In genomic region chr17:4387616-4388015, GRCm38 (mm10) we compare ENCODE assay signal across 25 mouse cellular contexts.
"Had no signal": no experiment of that assay in that cellular context is flagged by ENCODE, and none has a peak within 500 bp of the region (broad histone marks: within the 10 kb centered on the region; RNA-seq: fewer than 3 reads in every experiment).

No protein-coding gene starts in this region.

- H3K9ac ChIP-seq: heart, embryonic 13.5 days; heart, embryonic 15.5 days; hindbrain, embryonic 13.5 days; hindbrain, embryonic 15.5 days; limb, embryonic 13.5 days; limb, embryonic 15.5 days; liver, embryonic 12.5 days; liver, embryonic 14.5 days had no signal

- H3K4me1 ChIP-seq: heart, embryonic 13.5 days; heart, embryonic 15.5 days; hindbrain, embryonic 13.5 days; hindbrain, embryonic 15.5 days; limb, embryonic 13.5 days; limb, embryonic 15.5 days; liver, embryonic 12.5 days had no signal

- H3K27me3 ChIP-seq: heart, embryonic 13.5 days; heart, embryonic 15.5 days; hindbrain, embryonic 13.5 days; hindbrain, embryonic 15.5 days; limb, embryonic 13.5 days; limb, embryonic 15.5 days; liver, embryonic 12.5 days had no signal

- H3K27ac ChIP-seq: gastrocnemius, adult 2 months; heart, adult 2 months; heart, embryonic 13.5 days; heart, embryonic 15.5 days; hindbrain, embryonic 13.5 days; hindbrain, embryonic 15.5 days; hindbrain, postnatal 0 days; layer of hippocampus, adult 2 months; limb, embryonic 13.5 days; limb, embryonic 15.5 days; liver, embryonic 12.5 days; liver, embryonic 14.5 days had no signal

- H3K9me3 ChIP-seq: heart, embryonic 13.5 days; heart, embryonic 15.5 days; hindbrain, embryonic 13.5 days; hindbrain, embryonic 15.5 days; limb, embryonic 13.5 days; limb, embryonic 15.5 days; liver, embryonic 12.5 days had no signal

- ATAC-seq: hindbrain, postnatal 0 days; intestine, postnatal 0 days; liver, embryonic 12.5 days had no signal

- H3K4me2 ChIP-seq: heart, embryonic 11.5 days; heart, embryonic 13.5 days; heart, embryonic 15.5 days; hindbrain, embryonic 13.5 days; hindbrain, embryonic 15.5 days; limb, embryonic 13.5 days; limb, embryonic 15.5 days; liver, embryonic 12.5 days had no signal

- H3K36me3 ChIP-seq: heart, embryonic 13.5 days; heart, embryonic 15.5 days; hindbrain, embryonic 13.5 days; hindbrain, embryonic 15.5 days; limb, embryonic 13.5 days; limb, embryonic 15.5 days; liver, embryonic 12.5 days had no signal

- DNase-seq: gastrocnemius, adult 2 months; gastrocnemius, postnatal 10 days; gastrocnemius, postnatal 25 days; heart, adult 11 months; heart, adult 2 months; heart, postnatal 14 days; heart, postnatal 36 days; kidney, adult 18-20 months; kidney, adult 8-10 months; kidney, postnatal 25 days; kidney, postnatal 4 days; left cerebral cortex, postnatal 4 days; lung, adult 18-20 months had no signal

- H3K4me3 ChIP-seq: gastrocnemius, adult 2 months; heart, adult 2 months; heart, embryonic 13.5 days; heart, embryonic 15.5 days; hindbrain, embryonic 13.5 days; hindbrain, embryonic 15.5 days; layer of hippocampus, adult 2 months; limb, embryonic 13.5 days; limb, embryonic 15.5 days; liver, embryonic 12.5 days had no signal
